Mouse (Mus musculus) cortical plate, adult 2 months (tissue): ENCODE measurements around the gene Apold1.

ENCODE experiments used
- CTCF ChIP-seq: fragments of 200-500 bp; IDR thresholded peaks from 2 replicates; pipeline ENCODE4 v1.5.1; 2011; ENCODE audit warnings: mild to moderate bottlenecking, control low read depth, low read length; ENCODE audit not compliant: insufficient read depth; ENCODE audit errors: extremely low read depth
- POLR2A ChIP-seq: fragments of 200-500 bp; IDR thresholded peaks from 2 replicates; pipeline ENCODE4 v1.6.1; 2011; ENCODE audit warnings: mild to moderate bottlenecking, low read length, control low read depth; ENCODE audit not compliant: insufficient read depth; ENCODE audit errors: extremely low read depth

- TF ChIP-seq CTCF = no peak
- TF ChIP-seq POLR2A = no peak
These were observed 12.0 kb upstream of the Apold1 start for GRCm38 (mm10) chr6:134969498-134969897.
